Mouse (Mus musculus): Measurements from ENCODE around the gene Samt4.
"Not testable (repeated sequence)": the region's sequence is repeated elsewhere in the genome, so short reads cannot be mapped to it uniquely, and the experiment has no call there.

The Samt4 gene

DNA sequence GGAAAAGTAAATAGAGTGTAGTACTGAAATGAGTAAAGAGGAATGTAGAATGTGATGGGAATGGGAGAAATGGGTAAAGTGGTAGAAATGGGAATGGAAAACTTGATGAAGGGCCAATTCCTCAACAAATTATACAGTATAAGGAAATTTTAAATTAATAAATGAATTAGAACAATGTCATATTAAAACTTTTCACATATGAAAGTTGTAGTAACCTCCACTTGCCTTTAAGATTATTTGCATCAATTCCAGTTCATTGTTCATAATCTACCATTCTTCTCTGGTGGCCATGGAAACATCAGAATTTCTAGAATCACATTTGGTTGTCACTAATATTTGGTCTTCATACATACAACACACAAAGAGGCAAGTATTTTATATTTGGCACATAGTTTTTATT is at the start of gene Samt4:
Samt4 (plus strand) TSS at position 301 of the 400 bp plus-strand sequence.
- DNase-seq (ENCODE audit: low spot score): no peak

DNA sequence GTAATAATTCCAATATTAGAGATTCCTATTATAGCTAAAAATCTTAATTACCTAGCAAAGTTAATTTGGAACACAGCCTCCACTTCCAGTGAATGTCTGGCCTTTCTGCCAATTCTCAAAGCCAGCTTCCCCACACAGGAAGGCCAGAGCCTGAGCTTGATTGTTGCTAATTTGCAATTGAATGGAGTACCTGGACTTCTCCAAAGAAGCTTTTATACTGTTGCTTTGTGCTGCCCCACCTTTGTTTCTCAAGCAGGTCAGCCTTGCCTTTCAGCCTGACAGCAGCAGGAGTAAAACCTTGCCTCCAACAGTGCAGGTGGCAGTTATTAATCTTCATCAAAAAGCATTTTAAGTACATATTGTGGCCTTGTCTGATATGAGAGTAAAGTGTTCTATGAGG is 38.1 kb upstream of the Samt4 start:
- not testable (repeated sequence) for DNase-seq (ENCODE audit: low spot score)

DNA sequence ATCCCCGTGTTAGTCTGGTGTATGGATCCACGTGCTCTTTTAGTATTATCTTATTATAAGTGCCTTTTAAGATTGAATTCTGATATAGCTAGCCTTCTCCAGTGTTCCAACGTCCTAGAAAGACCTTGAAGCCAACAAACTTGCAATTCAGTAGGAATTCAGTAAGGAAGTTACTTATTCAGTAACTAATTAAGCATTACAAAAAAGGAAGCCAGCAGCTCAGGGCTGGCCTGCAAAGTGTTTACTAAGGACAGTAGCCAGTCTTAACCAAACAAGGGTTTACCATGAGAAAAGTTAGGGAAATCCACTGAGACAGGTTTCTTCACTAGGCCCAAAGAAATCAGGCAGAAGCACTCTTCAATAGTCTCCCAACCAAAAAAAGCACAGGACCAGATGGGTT is 13.4 kb upstream of the Samt4 start:
- not testable (repeated sequence) for DNase-seq (ENCODE audit: low spot score)
